Mouse (Mus musculus) kidney, embryonic 16.5 days (tissue): Measurements from ENCODE around the gene Mapk10. TPM values are rescaled to one million over a fixed set of nuclear protein-coding genes. Genes with fewer than 3 reads are reported as not detected.

Experiments
- ATAC-seq: fragments of 200-750 bp; cut with Nextera tagmentation; 2 replicates; pipeline ENCODE4 v1.8.0; 2017; ENCODE audit warnings: moderate TSS enrichment; ENCODE audit not compliant: low FRiP score, low TSS enrichment
- H3K27ac ChIP-seq: fragments of 300-500 bp; sonication (generic); 2 replicates; pipeline ENCODE4 v1.5.1; 2014; ENCODE audit warnings: low read length
- H3K27me3 ChIP-seq: fragments of 300-500 bp; sonication (generic); 2 replicates; pipeline ENCODE4 v1.6.1; 2014; ENCODE audit warnings: low read length, control low read depth, mixed read lengths; ENCODE audit not compliant: insufficient read depth
- H3K36me3 ChIP-seq: fragments of 300-500 bp; sonication (generic); 2 replicates; pipeline ENCODE4 v1.6.1; 2014; ENCODE audit warnings: low read length, control low read depth, mixed read lengths; ENCODE audit not compliant: insufficient read depth
- H3K4me1 ChIP-seq: fragments of 300-500 bp; sonication (generic); 2 replicates; pipeline ENCODE4 v1.6.1; 2014; ENCODE audit warnings: low read length, control low read depth, mixed read lengths; ENCODE audit not compliant: insufficient read depth
- H3K4me2 ChIP-seq: fragments of 300-500 bp; sonication (generic); replicated peaks from 2 replicates; pipeline ENCODE4 v1.6.1; 2014; ENCODE audit warnings: low read depth, low read length
- H3K4me3 ChIP-seq: fragments of 300-500 bp; sonication (generic); 2 replicates; pipeline ENCODE4 v1.5.1; 2014; ENCODE audit warnings: mild to moderate bottlenecking, low read length
- H3K9ac ChIP-seq: fragments of 300-500 bp; sonication (generic); replicated peaks from 2 replicates; pipeline ENCODE4 v1.6.1; 2014; ENCODE audit warnings: low read length
- H3K9me3 ChIP-seq: fragments of 300-500 bp; sonication (generic); 2 replicates; pipeline ENCODE4 v1.6.1; 2016; ENCODE audit warnings: low read length, control low read depth
- WGBS: fragments of 180-500 bp; shearing (Covaris S2); extraction: QIAGEN DNeasy Blood & Tissue Kit; methylation state at CpG from one replicate; pipeline ENCODE4 v1.1.7; 2014; 5-methylcytosine and 5-hydroxymethylcytosine counted together
- polyA plus RNA-seq: library from polyadenylated mRNA; unstranded; fragments of >200 nt; fragmentation: Nextera tagmentation; extraction: Ambion mirVana; gene quantifications from 2 replicates; pipeline ENCODE4 v1.2.1, GENCODE M21; 2015

The Mapk10 gene
- polyA plus RNA-seq, 1 experiment from 2014 or later, result 0.64 TPM

DNA sequence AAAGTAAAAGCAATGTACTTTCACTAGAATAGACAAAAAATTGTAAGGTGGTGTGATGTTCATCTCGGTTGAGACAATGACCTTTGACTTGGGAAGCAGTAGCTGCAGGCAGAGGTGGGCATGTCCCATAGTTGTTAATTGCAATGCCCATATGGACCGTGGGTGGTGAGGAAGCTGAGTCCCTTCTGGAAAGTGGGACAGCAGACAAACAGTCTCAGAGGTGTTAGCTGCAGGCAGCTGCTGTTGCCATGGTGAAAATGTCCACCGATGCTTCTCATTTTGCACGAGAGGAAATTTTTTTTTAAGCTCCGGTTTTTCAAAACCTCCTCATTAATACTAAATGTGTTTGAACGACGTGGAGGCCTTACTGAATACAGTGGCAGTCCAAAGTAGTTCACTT lies 36.5 kb downstream of the Mapk10 start:
- 81% methylated on average over 7 of the region's 7 CpGs for WGBS

DNA sequence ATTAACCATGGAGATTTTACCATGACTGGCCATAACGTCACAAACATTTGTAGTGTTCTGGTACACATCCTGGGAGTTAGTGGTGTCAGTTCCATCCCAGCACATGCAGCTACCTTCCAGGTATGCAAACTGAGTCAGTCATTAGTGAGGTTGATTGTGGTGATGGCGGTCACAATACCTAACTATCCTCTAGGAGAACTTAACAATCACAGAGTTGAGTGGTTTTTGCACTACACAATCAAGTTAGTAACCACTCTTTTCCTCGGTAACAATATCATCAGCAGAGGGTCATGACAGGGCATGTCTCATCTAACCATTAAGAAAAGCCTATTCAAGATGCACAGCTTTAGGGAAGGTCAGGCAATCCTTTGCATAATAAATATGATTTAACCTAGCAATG lies 39.9 kb downstream of the Mapk10 start:
- Histone ChIP-seq H3K36me3 (no peaks in the 10 kb centered on the region), H3K27ac (no peak overlapping the region), H3K9me3 (no peaks in the 10 kb centered on the region), H3K4me2 (no peak overlapping the region), H3K4me1 (no peaks in the 10 kb centered on the region), H3K9ac (no peak overlapping the region), H3K4me3 (no peak overlapping the region), H3K27me3 (no peaks in the 10 kb centered on the region)
- WGBS, result 93% methylated on average over 3 of the region's 3 CpGs
- no peak for ATAC-seq

More for the DNA sequence above, 36.5 kb downstream of the Mapk10 start:
- Histone ChIP-seq H3K27ac (no peak overlapping the region), H3K9me3 (no peaks in the 10 kb centered on the region), H3K27me3 (no peaks in the 10 kb centered on the region), H3K9ac (no peak overlapping the region), H3K36me3 (no peaks in the 10 kb centered on the region), H3K4me3 (no peak overlapping the region), H3K4me2 (no peak overlapping the region), H3K4me1 (no peaks in the 10 kb centered on the region)
- ATAC-seq, result no peak

DNA sequence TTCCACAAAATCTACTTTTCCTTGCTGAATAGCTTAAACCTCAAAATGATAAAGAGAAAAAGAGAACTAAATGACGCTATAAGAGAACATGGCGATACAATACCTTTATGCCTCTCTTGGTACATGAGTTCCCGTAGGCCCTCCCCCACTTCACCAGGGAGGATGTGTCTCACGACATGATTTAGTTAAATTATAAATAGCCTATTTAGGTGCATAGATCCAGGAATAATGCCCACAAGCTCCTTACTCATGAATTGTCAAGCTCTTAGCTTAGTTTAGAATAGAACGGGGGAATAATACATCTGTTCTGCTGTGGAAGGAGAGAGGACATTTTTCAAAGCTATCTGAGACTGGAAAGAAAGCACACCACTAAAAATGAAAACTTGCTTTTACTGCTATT lies 43.8 kb downstream of the Mapk10 start:
- Histone ChIP-seq H3K36me3 (no peaks in the 10 kb centered on the region), H3K27ac (no peak overlapping the region), H3K9ac (no peak overlapping the region), H3K4me2 (no peak overlapping the region), H3K4me3 (no peak overlapping the region), H3K27me3 (no peaks in the 10 kb centered on the region), H3K9me3 (no peaks in the 10 kb centered on the region), H3K4me1 (no peaks in the 10 kb centered on the region)
- no peak for ATAC-seq
- 80% methylated on average over 5 of the region's 5 CpGs for WGBS

DNA sequence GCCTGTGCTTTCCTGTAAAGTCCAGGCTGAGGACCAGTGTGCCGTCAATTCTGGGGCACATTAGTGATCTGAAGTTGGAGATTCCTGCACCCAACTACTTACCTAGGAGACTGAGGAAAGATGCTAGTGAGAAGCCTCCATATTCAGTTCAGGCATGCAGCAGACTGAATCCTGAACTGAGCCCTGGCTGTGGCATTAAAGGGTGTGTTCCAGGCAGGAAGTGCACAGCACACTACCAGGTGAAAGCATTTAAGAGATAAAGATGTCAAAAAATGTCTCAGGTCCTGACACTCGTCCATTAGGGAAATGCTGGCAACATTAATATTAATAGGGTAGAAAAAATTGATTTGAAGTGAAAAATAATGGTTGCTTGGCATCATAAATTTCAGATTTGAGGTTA lies 44.4 kb downstream of the Mapk10 start:
- WGBS, result 76% methylated on average over 2 of the region's 2 CpGs
- Histone ChIP-seq H3K27me3 (no peaks in the 10 kb centered on the region), H3K9me3 (no peaks in the 10 kb centered on the region), H3K9ac (no peak overlapping the region), H3K36me3 (no peaks in the 10 kb centered on the region), H3K4me2 (no peak overlapping the region), H3K4me1 (no peaks in the 10 kb centered on the region), H3K27ac (no peak overlapping the region), H3K4me3 (no peak overlapping the region)
- no peak for ATAC-seq

DNA sequence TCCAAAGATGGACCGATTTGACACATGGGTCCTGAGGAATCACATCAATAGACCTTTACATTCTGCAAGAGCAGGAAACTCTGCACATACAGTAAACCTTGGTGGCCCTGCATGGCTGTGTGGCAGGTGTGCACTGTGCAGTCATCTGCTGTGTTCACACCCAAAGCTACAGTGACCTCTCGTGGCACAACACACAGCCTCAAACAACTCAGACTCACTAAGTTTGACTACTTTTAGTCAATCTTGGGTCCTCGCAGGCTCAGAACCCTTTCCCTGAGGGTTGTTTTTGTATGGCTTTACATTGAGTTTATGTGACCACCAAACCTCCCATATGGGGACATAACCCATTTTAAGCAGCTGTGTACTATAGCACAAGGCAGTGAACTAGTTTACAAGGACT lies 47.1 kb downstream of the Mapk10 start:
- ATAC-seq, result no peak
- no peaks in the 10 kb centered on the region for H3K36me3 ChIP-seq
- no peak overlapping the region for H3K4me3 ChIP-seq
- 94% methylated on average over 3 of the region's 3 CpGs for WGBS
- H3K27ac ChIP-seq, result no peak overlapping the region
- no peaks in the 10 kb centered on the region for H3K9me3 ChIP-seq
- H3K4me2 ChIP-seq, result no peak overlapping the region
- H3K4me1 ChIP-seq, result peaks cover 5% of the 10 kb centered on the region; the same call in 1 of the 2 replicates
- no peaks in the 10 kb centered on the region for H3K27me3 ChIP-seq
- no peak overlapping the region for H3K9ac ChIP-seq

DNA sequence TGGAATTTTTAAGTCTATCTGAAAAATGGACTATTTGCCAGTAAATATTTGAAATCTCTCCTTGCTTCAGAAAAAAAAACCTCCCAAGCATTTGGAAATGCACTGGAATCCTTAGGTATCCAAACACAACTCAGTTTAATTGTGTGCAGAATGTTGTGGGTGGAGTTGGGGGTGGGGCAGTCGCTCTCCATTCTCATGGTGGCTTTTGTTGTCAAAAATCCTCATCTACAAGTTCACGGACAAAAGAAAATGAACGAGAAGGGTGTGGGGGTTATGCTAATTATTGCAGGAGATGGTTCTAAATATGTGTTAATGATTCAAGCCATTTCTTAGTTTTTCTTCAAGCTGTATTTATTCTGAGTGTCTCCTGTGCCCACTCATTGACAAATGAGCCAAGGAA lies 49.6 kb downstream of the Mapk10 start:
- Histone ChIP-seq H3K4me3 (no peak overlapping the region), H3K9ac (no peak overlapping the region), H3K27ac (no peak overlapping the region), H3K4me2 (no peak overlapping the region), H3K9me3 (no peaks in the 10 kb centered on the region), H3K27me3 (no peaks in the 10 kb centered on the region), H3K36me3 (no peaks in the 10 kb centered on the region), H3K4me1 (peaks cover 5% of the 10 kb centered on the region; the same call in 1 of the 2 replicates)
- no peak for ATAC-seq
- WGBS, result 53% methylated on average over 3 of the region's 3 CpGs

DNA sequence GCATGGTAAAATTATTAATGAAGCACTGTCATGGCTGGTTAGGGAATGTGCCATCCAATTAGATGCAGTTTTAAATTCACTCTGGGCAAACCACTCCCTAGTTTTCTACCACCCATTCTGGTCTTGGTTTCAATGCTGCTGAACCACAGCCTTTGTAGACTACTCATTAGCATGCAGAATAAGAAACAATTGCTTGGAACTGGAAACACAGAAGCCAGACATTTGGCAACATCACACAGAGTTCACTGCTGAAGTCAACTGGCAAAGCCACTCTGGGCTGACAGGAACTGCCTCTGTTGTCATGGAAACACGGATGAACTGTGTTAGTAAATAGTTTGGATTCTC lies 50.0 kb downstream of the Mapk10 start:
- Histone ChIP-seq H3K9ac (no peak overlapping the region), H3K27me3 (no peaks in the 10 kb centered on the region), H3K4me2 (no peak overlapping the region), H3K4me3 (no peak overlapping the region), H3K9me3 (no peaks in the 10 kb centered on the region), H3K36me3 (no peaks in the 10 kb centered on the region), H3K4me1 (peaks cover 5% of the 10 kb centered on the region; the same call in 1 of the 2 replicates), H3K27ac (no peak overlapping the region)
- no peak for ATAC-seq
- WGBS, result 39% methylated on average over 1 of the region's 1 CpGs

DNA sequence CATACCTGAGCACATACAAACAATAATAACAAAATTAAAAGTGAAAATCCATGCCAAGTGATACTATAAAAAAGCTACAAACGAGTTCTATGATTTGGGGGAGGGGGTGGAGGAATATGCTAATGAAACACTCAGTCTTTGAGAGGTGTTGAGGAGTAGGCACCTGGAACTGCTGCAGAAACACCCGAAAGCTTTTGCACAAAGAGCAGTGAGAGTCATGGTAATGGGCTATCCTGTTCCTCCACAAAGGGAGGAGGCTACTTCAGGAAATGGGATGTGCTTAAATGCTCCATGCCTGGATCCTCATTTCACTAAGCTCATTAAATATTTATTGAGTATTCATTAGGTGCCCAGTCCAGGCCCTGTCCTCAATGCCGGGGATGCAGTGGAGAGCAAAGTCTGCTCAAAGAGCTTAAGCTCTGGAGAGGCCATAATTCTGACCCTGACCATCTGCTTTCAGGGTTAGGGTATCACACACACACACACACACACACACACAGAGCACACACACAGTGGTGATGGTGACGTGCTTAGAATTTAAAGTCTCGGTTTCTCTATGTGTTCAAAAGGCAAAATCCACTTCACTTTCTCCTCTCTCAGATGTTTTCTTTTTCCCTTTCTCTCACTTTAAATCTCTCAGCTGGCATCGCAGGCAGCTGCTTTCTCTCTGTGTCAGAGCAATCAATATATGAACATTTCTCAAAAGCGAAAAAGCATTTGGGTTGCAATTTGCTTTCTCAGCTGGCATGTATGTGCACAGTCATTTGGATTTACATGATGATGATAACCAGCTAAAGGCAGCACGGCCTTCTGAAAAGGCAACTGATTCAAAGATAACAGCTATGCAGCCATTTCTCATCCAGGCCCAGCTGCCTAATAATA lies 50.6 kb downstream of the Mapk10 start:
- H3K27ac ChIP-seq, result no peak overlapping the region

DNA sequence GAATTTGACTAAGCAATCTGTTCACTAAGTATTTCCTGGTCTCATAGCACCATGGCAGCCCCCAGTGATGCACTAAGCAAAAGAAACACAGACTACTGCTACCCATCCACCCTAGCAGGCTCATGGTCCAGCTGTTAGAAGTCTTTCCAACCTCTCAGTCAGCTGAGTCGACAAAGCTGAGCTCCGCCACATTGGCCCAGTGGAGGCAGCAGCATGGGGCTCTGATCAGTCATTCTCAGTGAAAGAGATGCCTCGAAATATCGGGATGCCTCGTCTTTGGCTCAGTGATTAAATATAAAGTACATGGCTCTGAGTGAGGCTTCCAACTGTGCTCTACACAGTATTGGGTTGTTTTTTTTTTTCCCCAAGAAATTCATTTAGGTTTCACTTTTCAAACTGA lies 70.2 kb downstream of the Mapk10 start:
- ATAC-seq, result no peak
- no peak overlapping the region for H3K9ac ChIP-seq

More for the DNA sequence above, 50.6 kb downstream of the Mapk10 start:
- no peak overlapping the region for H3K4me2 ChIP-seq
- no peaks in the 10 kb centered on the region for H3K9me3 ChIP-seq
- 61% methylated on average over 8 of the region's 8 CpGs for WGBS
- H3K36me3 ChIP-seq, result no peaks in the 10 kb centered on the region
- H3K27me3 ChIP-seq, result no peaks in the 10 kb centered on the region
- H3K9ac ChIP-seq, result no peak overlapping the region
- H3K4me1 ChIP-seq, result peaks cover 5% of the 10 kb centered on the region; the same call in 1 of the 2 replicates
- no peak for ATAC-seq
- no peak overlapping the region for H3K4me3 ChIP-seq

DNA sequence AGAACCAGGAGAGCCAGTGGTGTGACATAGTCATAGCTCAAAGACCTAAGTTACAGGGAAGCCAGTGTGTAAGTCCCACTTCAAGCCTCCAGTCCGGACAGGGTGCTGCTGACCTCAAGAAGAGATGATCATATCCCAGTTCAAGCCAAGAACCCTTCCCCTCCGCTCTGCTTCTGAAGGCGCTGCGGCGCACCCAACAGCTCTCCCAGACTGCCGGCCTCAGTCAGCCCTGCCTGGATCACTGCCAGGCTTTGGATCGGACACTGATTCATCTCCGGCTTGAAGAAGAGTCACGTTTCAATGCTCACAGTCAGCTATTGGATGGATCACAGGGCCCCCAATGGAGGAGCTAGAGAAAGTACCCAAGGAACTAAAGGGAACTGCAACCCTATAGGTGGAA lies 76.3 kb downstream of the Mapk10 start:
- ATAC-seq, result no peak
- Histone ChIP-seq H3K27ac (no peak overlapping the region), H3K9ac (no peak overlapping the region), H3K4me2 (no peak overlapping the region), H3K4me3 (no peak overlapping the region), H3K4me1 (no peaks in the 10 kb centered on the region), H3K27me3 (no peaks in the 10 kb centered on the region), H3K36me3 (no peaks in the 10 kb centered on the region), H3K9me3 (no peaks in the 10 kb centered on the region)
- 74% methylated on average over 9 of the region's 9 CpGs for WGBS

More for the DNA sequence above, 70.2 kb downstream of the Mapk10 start:
- Histone ChIP-seq H3K4me3 (no peak overlapping the region), H3K36me3 (no peaks in the 10 kb centered on the region), H3K9me3 (no peaks in the 10 kb centered on the region), H3K27me3 (no peaks in the 10 kb centered on the region), H3K27ac (no peak overlapping the region), H3K4me1 (no peaks in the 10 kb centered on the region), H3K4me2 (no peak overlapping the region)
- WGBS, result 90% methylated on average over 5 of the region's 5 CpGs
